Mouse (Mus musculus) kidney, adult 2 months (tissue): ENCODE results near the gene Sh2d1b2. TPM values are rescaled to one million over a fixed set of nuclear protein-coding genes. Genes with fewer than 3 reads are reported as not detected.
"Not testable (repeated sequence)": the region's sequence is repeated elsewhere in the genome, so short reads cannot be mapped to it uniquely, and the experiment has no call there.

Source experiments
- DNase-seq: peaks from one replicate; pipeline ENCODE4 v3.0.0; 2021
- H3K27ac ChIP-seq: fragments of 200-500 bp; 2 replicates; pipeline ENCODE4 v1.5.1; 2012; ENCODE audit warnings: low read depth, low read length, control low read depth, inconsistent platforms; ENCODE audit not compliant: insufficient read depth
- H3K27me3 ChIP-seq: fragments of 200-500 bp; replicated peaks from 2 replicates; pipeline ENCODE4 v1.6.1; 2012; ENCODE audit warnings: mild to moderate bottlenecking, moderate library complexity, low read length, inconsistent platforms; ENCODE audit not compliant: control insufficient read depth, insufficient read depth
- H3K36me3 ChIP-seq: fragments of 200-500 bp; 2 replicates; pipeline ENCODE4 v1.6.1; 2012; ENCODE audit warnings: mild to moderate bottlenecking, moderate library complexity, low read length, inconsistent platforms; ENCODE audit not compliant: control insufficient read depth, insufficient read depth
- H3K4me1 ChIP-seq: fragments of 200-500 bp; 2 replicates; pipeline ENCODE4 v1.6.1; 2011; ENCODE audit warnings: low read length; ENCODE audit not compliant: control insufficient read depth, insufficient read depth
- H3K4me3 ChIP-seq: fragments of 200-500 bp; 2 replicates; pipeline ENCODE4 v1.5.1; 2011; ENCODE audit warnings: mild to moderate bottlenecking, low read depth, low read length, control low read depth; ENCODE audit not compliant: insufficient read depth
- CTCF ChIP-seq: fragments of 200-500 bp; conservative IDR thresholded peaks from 2 replicates; pipeline ENCODE4 v1.5.1; 2011; ENCODE audit warnings: low read depth, mild to moderate bottlenecking, control low read depth, low read length, moderate library complexity, mixed read lengths; ENCODE audit not compliant: insufficient read depth, insufficient read length
- POLR2A ChIP-seq: fragments of 200-500 bp; IDR thresholded peaks from one replicate; pipeline ENCODE4 v1.6.1; 2011; ENCODE audit warnings: low read depth, low read length, control low read depth
- WGBS: fragments of 180-500 bp; shearing (Covaris S2); methylation state at CpG from one replicate; pipeline ENCODE4 v1.1.7; 2018; 5-methylcytosine and 5-hydroxymethylcytosine counted together
- polyA plus RNA-seq: library from polyadenylated mRNA; depleted of rRNA; stranded (reverse); fragments of >200 nt; gene quantifications from 2 replicates; pipeline ENCODE4 v1.2.3, GENCODE M21; 2012; rRNA removed

Sh2d1b2 gene
- not detected in 2 replicates for polyA plus RNA-seq

GRCm38 (mm10) chr1:170232688-170233087 lies at the start of gene Sh2d1b2:
TSS of gene Sh2d1b2 (plus strand) at chr1:170232749.
- not testable (repeated sequence) for H3K36me3 ChIP-seq, H3K4me1 ChIP-seq, H3K27me3 ChIP-seq, H3K27ac ChIP-seq, H3K4me3 ChIP-seq, DNase-seq
- WGBS, result 67% methylated on average over 6 of the region's 6 CpGs

GRCm38 (mm10) chr1:170185137-170185536 lies 47.4 kb upstream of the Sh2d1b2 start:
- DNase-seq, result no peak
- WGBS, result 84% methylated on average over 3 of the region's 3 CpGs
- Histone ChIP-seq H3K4me1 (peaks cover 4% of the 10 kb centered on the region), H3K27ac (no peak overlapping the region), H3K36me3 (no peaks in the 10 kb centered on the region), H3K4me3 (no peak overlapping the region), H3K27me3 (no peaks in the 10 kb centered on the region)
- TF ChIP-seq POLR2A (no peak), CTCF (no peak)

- WGBS, result 82% methylated on average over 5 of the region's 5 CpGs
- H3K36me3 ChIP-seq, result no peaks in the 10 kb centered on the region
- peaks cover 7% of the 10 kb centered on the region for H3K4me1 ChIP-seq
- DNase-seq, result no peak
- no peak overlapping the region for H3K4me3 ChIP-seq
- no peaks in the 10 kb centered on the region for H3K27me3 ChIP-seq
- H3K27ac ChIP-seq, result no peak overlapping the region
- TF ChIP-seq POLR2A (no peak), CTCF (no peak)
Measured at GRCm38 (mm10) chr1:170186531-170186930, 46.0 kb upstream of the Sh2d1b2 start.

- Histone ChIP-seq H3K27ac (no peak overlapping the region), H3K27me3 (no peaks in the 10 kb centered on the region), H3K36me3 (no peaks in the 10 kb centered on the region), H3K4me1 (peaks cover 7% of the 10 kb centered on the region), H3K4me3 (no peak overlapping the region)
- WGBS, result 31% methylated on average over 11 of the region's 11 CpGs
- no peak for TF ChIP-seq POLR2A
- no peak for TF ChIP-seq CTCF
- peak; percentile 32 for DNase-seq
Measured at GRCm38 (mm10) chr1:170188601-170189000, 43.9 kb upstream of the Sh2d1b2 start.

- H3K27me3 ChIP-seq, result no peaks in the 10 kb centered on the region
- peaks cover 4% of the 10 kb centered on the region for H3K36me3 ChIP-seq
- no peak overlapping the region for H3K4me3 ChIP-seq
- WGBS, result 51% methylated on average over 4 of the region's 4 CpGs
- H3K27ac ChIP-seq, result no peak overlapping the region
- peak; percentile 32 for DNase-seq
- H3K4me1 ChIP-seq, result peaks cover 7% of the 10 kb centered on the region
- no peak for TF ChIP-seq POLR2A
- TF ChIP-seq CTCF, result no peak
Measured at GRCm38 (mm10) chr1:170190225-170190624, 42.3 kb upstream of the Sh2d1b2 start.

- Histone ChIP-seq H3K4me3 (no peak overlapping the region), H3K4me1 (peaks cover 15% of the 10 kb centered on the region), H3K27me3 (no peaks in the 10 kb centered on the region), H3K36me3 (peaks cover 4% of the 10 kb centered on the region), H3K27ac (no peak overlapping the region)
- WGBS, result 85% methylated on average over 1 of the region's 1 CpGs
- DNase-seq, result no peak
- TF ChIP-seq CTCF, result no peak
- no peak for TF ChIP-seq POLR2A
Measured at GRCm38 (mm10) chr1:170191925-170192324, 40.6 kb upstream of the Sh2d1b2 start.

GRCm38 (mm10) chr1:170196211-170196610 lies 36.3 kb upstream of the Sh2d1b2 start:
- peak; percentile 89 for DNase-seq
- peaks cover 13% of the 10 kb centered on the region for H3K36me3 ChIP-seq
- 46% methylated on average over 8 of the region's 8 CpGs for WGBS

GRCm38 (mm10) chr1:170200379-170200778 lies 32.2 kb upstream of the Sh2d1b2 start:
- Histone ChIP-seq H3K4me3 (no peak overlapping the region), H3K36me3 (peaks cover 11% of the 10 kb centered on the region), H3K27me3 (no peaks in the 10 kb centered on the region), H3K27ac (no peak overlapping the region), H3K4me1 (peaks cover 9% of the 10 kb centered on the region)
- peak; percentile 43 for DNase-seq
- TF ChIP-seq CTCF, result peak; percentile 37; the same call in 1 of the 2 replicates
- TF ChIP-seq POLR2A, result no peak
- 81% methylated on average over 3 of the region's 3 CpGs for WGBS

More at GRCm38 (mm10) chr1:170196211-170196610, 36.3 kb upstream of the Sh2d1b2 start:
- peak overlapping the region; percentile 42; the same call in 1 of the 2 replicates for H3K27ac ChIP-seq
- H3K4me3 ChIP-seq, result no peak overlapping the region
- H3K4me1 ChIP-seq, result peaks cover 9% of the 10 kb centered on the region
- no peaks in the 10 kb centered on the region for H3K27me3 ChIP-seq
- no peak for TF ChIP-seq CTCF
- TF ChIP-seq POLR2A, result no peak
